8 mouse cellular contexts compared by ENCODE assay signal in genomic region chr3:135689773-135690567, GRCm38 (mm10). TPM values are rescaled to one million over a fixed set of nuclear protein-coding genes. Genes with fewer than 3 reads are reported as not detected.
DNase-seq lines count a peak whose midpoint lies in the region; ATAC-seq lines count a peak whose summit lies in the region.

No protein-coding gene starts in this region.

- no peak overlapping the region; the same call in 1 of the 2 replicates for H3K9ac ChIP-seq in liver, embryonic 12.5 days

- WGBS in heart, embryonic 10.5 days, result 37% methylated on average over 10 of the region's 10 CpGs
- WGBS in forebrain, embryonic 10.5 days, result 65% methylated on average over 10 of the region's 10 CpGs
- 47% methylated on average over 10 of the region's 10 CpGs for WGBS in liver, embryonic 12.5 days (ENCODE audit: insufficient replicate concordance)

- peaks cover 67% of the 10 kb centered on the region for H3K4me1 ChIP-seq in heart, embryonic 10.5 days
- peaks cover 43% of the 10 kb centered on the region for H3K4me1 ChIP-seq in forebrain, embryonic 10.5 days
- H3K4me1 ChIP-seq in liver, embryonic 12.5 days, result peaks cover 46% of the 10 kb centered on the region

- no peaks in the 10 kb centered on the region for H3K27me3 ChIP-seq in heart, embryonic 10.5 days (ENCODE audit: insufficient read depth, poor library complexity, severe bottlenecking)
- H3K27me3 ChIP-seq in forebrain, embryonic 10.5 days (ENCODE audit: poor library complexity, severe bottlenecking), result peaks cover 9% of the 10 kb centered on the region
- H3K27me3 ChIP-seq in liver, embryonic 12.5 days (replicated peaks), result peaks cover 27% of the 10 kb centered on the region

- H3K4me2 ChIP-seq in liver, embryonic 12.5 days, result peak overlapping the region; percentile 94

- no peaks in the 10 kb centered on the region for H3K36me3 ChIP-seq in heart, embryonic 10.5 days
- H3K36me3 ChIP-seq in forebrain, embryonic 10.5 days (replicated peaks), result peaks cover 18% of the 10 kb centered on the region
- no peaks in the 10 kb centered on the region for H3K36me3 ChIP-seq in liver, embryonic 12.5 days

- ATAC-seq in liver, embryonic 12.5 days, result no peak

- H3K4me3 ChIP-seq in heart, embryonic 10.5 days, result peak overlapping the region; percentile 99
- H3K4me3 ChIP-seq in forebrain, embryonic 10.5 days, result peak overlapping the region; percentile 90
- H3K4me3 ChIP-seq in liver, embryonic 12.5 days, result peak overlapping the region; percentile 71

- no peaks in the 10 kb centered on the region for H3K9me3 ChIP-seq in heart, embryonic 10.5 days
- H3K9me3 ChIP-seq in forebrain, embryonic 10.5 days, result peaks cover 11% of the 10 kb centered on the region
- no peaks in the 10 kb centered on the region for H3K9me3 ChIP-seq in liver, embryonic 12.5 days (replicated peaks)

- no peak for DNase-seq in heart, embryonic 10.5 days (ENCODE audit: low spot score)
- DNase-seq in heart, adult 11 months, result no peak
- peak; percentile 31 for DNase-seq in 416B (ENCODE audit: low read depth)
- no peak for DNase-seq in forebrain, embryonic 10.5 days (ENCODE audit: extremely low spot score, low spot score)
- no peak for DNase-seq in frontal cortex, adult 2 months (ENCODE audit: extremely low spot score in 1 of 2, low spot score in 1 of 2)
- no peak for DNase-seq in urinary bladder, postnatal 25 days (ENCODE audit: low spot score)
- DNase-seq in adrenal gland, adult 2 months, result no peak

- H3K27ac ChIP-seq in heart, embryonic 10.5 days, result peak overlapping the region; percentile 100
- peak overlapping the region; percentile 98 for H3K27ac ChIP-seq in forebrain, embryonic 10.5 days
- H3K27ac ChIP-seq in liver, embryonic 12.5 days, result no peak overlapping the region

RNA-seq across cellular contexts. Expression of gene Nfkb1, which starts 1.4 kb away (rescaled TPM):
- polyA plus RNA-seq in heart, embryonic 10.5 days (2016; fragmentation: Nextera tagmentation; extraction: Ambion mirVana), result 13.2 and 16.0 TPM in 2 replicates
- polyA plus RNA-seq in forebrain, embryonic 10.5 days (2016; fragmentation: Nextera tagmentation; extraction: Ambion mirVana), result 10.9 and 12.8 TPM in 2 replicates
- 18.0 and 18.4 TPM in 2 replicates for polyA plus RNA-seq in liver, embryonic 12.5 days (2016; fragmentation: Nextera tagmentation; extraction: Ambion mirVana)
- polyA plus RNA-seq in frontal cortex, adult 2 months (2012; rRNA removed), result 23.4 and 24.0 TPM in 2 replicates
- 10 to 100 TPM; 44.2 to 55.6 TPM for total RNA-seq in adrenal gland, adult 2 months (2021)
- polyA plus RNA-seq in adrenal gland, adult 2 months (2012; rRNA removed), result 51.6 and 58.1 TPM in 2 replicates
